Mouse (Mus musculus) B cell, adult 67 days (primary cell): ENCODE results near the gene Zbtb9. TPM values are rescaled to one million over a fixed set of nuclear protein-coding genes. Genes with fewer than 3 reads are reported as not detected.

ENCODE experiments used
- total RNA-seq, 2 experiments: library from RNA; stranded (reverse); gene quantifications; 4 replicates each; pipeline ENCODE4 v1.2.4; 2023

Zbtb9 gene
- 10 to 100 TPM; 23.5 to 24.4 TPM for total RNA-seq

GRCm38 (mm10) chr17:26972703-26973574, at the start of gene Zbtb9:
Zbtb9 (plus strand) TSS chr17:26973167.

DNA sequence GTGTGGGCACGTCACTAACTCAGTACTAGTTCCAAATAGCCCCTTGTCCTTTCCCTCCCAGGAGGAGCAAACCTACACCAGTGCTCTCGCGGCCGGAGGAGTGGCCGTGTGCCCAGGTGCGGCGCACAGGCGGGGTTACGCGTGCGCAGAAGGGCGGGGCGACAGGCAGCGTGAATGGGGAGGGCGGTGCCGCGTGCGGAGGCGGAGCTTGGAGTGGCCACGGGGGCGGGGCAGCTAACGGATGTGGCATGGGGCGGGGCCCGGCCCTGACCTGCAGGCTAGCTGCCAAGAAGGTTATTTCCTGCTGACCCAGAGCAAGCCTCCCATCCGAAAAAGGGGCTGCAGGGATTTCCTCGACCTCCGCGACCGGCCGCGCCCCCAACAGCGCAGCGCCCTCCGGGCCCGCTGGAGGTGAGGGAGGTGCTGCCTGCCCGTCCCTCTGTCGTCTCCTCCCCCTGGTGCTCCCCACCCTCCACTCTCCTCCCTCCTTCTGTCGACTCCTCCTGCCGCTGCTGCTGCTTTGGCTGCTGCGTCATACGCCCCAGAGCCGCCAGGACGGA, 40.0 kb upstream of the Zbtb9 start, which contains the start of gene Phf1:
TSS of gene Phf1 (plus strand) at position 214 of the 560 bp plus-strand sequence.

GRCm38 (mm10) chr17:26939178-26939972, 33.6 kb upstream of the Zbtb9 start, which contains the start of gene Cuta:
Cuta (minus strand) TSS chr17:26939569.

DNA sequence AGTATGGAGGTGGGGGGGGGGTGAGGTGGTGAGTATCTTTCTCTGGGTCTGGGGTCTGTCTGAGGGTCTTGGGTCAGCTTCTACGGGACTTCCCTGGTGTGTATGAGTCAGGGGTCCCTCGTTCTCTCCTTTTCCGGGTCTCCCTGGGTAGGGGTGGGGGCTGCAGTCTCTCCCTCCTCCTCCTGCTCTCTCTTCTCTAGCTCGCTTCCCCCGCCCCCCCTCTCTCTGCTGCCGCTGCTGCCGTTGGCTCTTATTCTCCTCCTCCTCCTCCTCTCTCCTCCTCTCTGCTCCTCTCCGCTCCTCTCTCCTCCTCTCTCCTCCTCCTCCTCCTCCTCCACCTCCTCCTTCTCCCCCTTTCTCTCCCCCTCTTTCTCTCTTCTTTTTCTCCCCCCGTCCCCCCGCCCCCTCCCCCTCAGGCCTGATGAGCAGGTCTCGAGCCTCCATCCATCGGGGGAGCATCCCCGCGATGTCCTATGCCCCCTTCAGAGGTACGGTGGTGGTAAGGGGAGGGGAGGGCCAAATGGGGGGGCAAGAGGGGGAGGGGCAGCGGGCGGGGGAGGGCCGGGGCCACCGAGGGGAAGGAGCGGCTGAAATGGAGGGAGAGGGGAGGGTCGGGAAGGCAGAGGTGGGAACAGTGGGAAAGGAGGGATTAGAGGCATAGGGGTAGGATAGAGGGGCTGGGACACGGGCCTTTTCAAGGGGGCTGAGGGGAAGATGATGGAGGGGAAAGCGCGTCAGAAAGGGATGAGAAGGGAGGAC, 31.8 kb upstream of the Zbtb9 start, which contains the start of gene Syngap1:
TSS of gene Syngap1 (plus strand) at position 223 of the 759 bp plus-strand sequence.

DNA sequence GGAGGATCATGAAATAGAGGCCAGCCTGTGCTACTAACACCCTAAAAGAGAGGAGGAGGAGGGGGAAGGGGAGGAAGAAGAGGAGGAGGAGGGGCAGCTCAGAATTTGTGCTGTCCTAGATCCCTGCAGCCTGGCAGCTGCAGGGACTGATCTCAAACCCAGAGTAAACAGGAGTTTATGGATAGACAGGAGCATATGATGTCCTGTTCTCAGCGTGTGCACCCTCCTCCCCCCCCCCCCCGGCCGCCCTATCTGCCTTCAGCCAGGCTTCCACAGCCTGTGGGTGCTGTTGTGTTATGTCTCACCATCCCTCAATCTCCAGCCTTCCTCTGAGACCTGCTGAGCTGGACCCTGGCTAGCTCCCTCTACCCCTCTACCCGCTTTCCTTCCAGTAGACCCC, 55.9 kb downstream of the Zbtb9 start, which contains the start of gene Bak1:
TSS of gene Bak1 (minus strand) at position 101 of the 400 bp plus-strand sequence.

GRCm38 (mm10) chr17:27056812-27057516, 84.0 kb downstream of the Zbtb9 start, which contains the start of gene Itpr3:
Itpr3 (plus strand) TSS chr17:27057304.

Other genes starting within 250 kb of the Zbtb9 start
- 10 to 100 TPM; 49.2 to 56.2 TPM for gene Bnip1, start 192.1 kb upstream of the Zbtb9 start, total RNA-seq
- gene Nkx2-5, start 128.2 kb upstream of the Zbtb9 start, total RNA-seq = not detected
- 10 to 100 TPM in 1 of 2 experiments, 1 to 10 TPM in 1; 5.7 to 11.6 TPM for gene Kifc5b, start 56.1 kb upstream of the Zbtb9 start, total RNA-seq
- 100 to 1,000 TPM; 123 to 132 TPM for gene Phf1, start 40.1 kb upstream of the Zbtb9 start, total RNA-seq
- 10 to 100 TPM; 76.1 to 80.4 TPM for gene Cuta, start 33.6 kb upstream of the Zbtb9 start, total RNA-seq
- 1 to 10 TPM; 2.3 to 3.2 TPM for gene Syngap1, start 31.9 kb upstream of the Zbtb9 start, total RNA-seq
- 10 to 100 TPM; 40.2 to 42.1 TPM for gene Bak1, start 55.8 kb downstream of the Zbtb9 start, total RNA-seq
- 100 to 1,000 TPM; 186 to 191 TPM for gene Itpr3, start 84.1 kb downstream of the Zbtb9 start, total RNA-seq
- gene Uqcc2, start 160.7 kb downstream of the Zbtb9 start, total RNA-seq = 10 to 100 TPM; 46.6 to 56.5 TPM
- not detected for gene Ip6k3, start 194.6 kb downstream of the Zbtb9 start, total RNA-seq
- gene Lemd2, start 231.3 kb downstream of the Zbtb9 start, total RNA-seq = 10 to 100 TPM; 88.6 to 89.8 TPM